Mouse (Mus musculus) heart, embryonic 10.5 days (tissue): ENCODE measurements at regions not wholly inside any gene's neighbourhood (a gene's known extent, or its start where the extent isn't known, plus 50 kb on each side); places are given as distances from the start of the nearest gene placed in this dataset.

Experiments used
- DNase-seq: peaks from one replicate; pipeline ENCODE4 v3.0.0-alpha.2; 2017; ENCODE audit warnings: low spot score
- H3K27ac ChIP-seq: fragments of 300-500 bp; sonication (generic); 2 replicates; pipeline ENCODE4 v1.5.1; 2016; ENCODE audit warnings: mild to moderate bottlenecking
- H3K27me3 ChIP-seq: fragments of 300-500 bp; sonication (generic); 2 replicates; pipeline ENCODE4 v1.6.1; 2016; ENCODE audit warnings: mild to moderate bottlenecking; ENCODE audit not compliant: poor library complexity, insufficient read depth, severe bottlenecking
- H3K36me3 ChIP-seq: fragments of 300-500 bp; sonication (generic); 2 replicates; pipeline ENCODE4 v1.6.1; 2016; ENCODE audit warnings: mild to moderate bottlenecking, moderate library complexity
- H3K4me1 ChIP-seq: fragments of 300-500 bp; sonication (generic); 2 replicates; pipeline ENCODE4 v1.6.1; 2016; ENCODE audit warnings: mild to moderate bottlenecking
- H3K4me3 ChIP-seq: fragments of 300-500 bp; sonication (generic); 2 replicates; pipeline ENCODE4 v1.5.1; 2016; ENCODE audit warnings: mild to moderate bottlenecking, moderate library complexity
- H3K9me3 ChIP-seq: fragments of 300-500 bp; sonication (generic); 2 replicates; pipeline ENCODE4 v1.6.1; 2016; ENCODE audit warnings: mild to moderate bottlenecking, moderate library complexity
- WGBS: fragments of 180-500 bp; shearing (Covaris S2); methylation state at CpG from one replicate; pipeline ENCODE4 v1.1.7; 2016; 5-methylcytosine and 5-hydroxymethylcytosine counted together

- no peak for DNase-seq
- Histone ChIP-seq H3K4me1 (no peaks in the 10 kb centered on the region), H3K27me3 (no peaks in the 10 kb centered on the region), H3K27ac (no peak overlapping the region), H3K4me3 (no peak overlapping the region), H3K9me3 (no peaks in the 10 kb centered on the region), H3K36me3 (no peaks in the 10 kb centered on the region)
- WGBS: 67% methylated on average over 5 of the region's 5 CpGs
These were observed 87.7 kb upstream of the Lsm14a start for GRCm38 (mm10) chr7:34480771-34481170.

- no peak overlapping the region for H3K4me3 ChIP-seq
- no peak for DNase-seq
These were observed 77.9 kb upstream of the Lsm14a start for GRCm38 (mm10) chr7:34471003-34471402.

GRCm38 (mm10) chr7:34462069-34462468 is 69.0 kb upstream of the Lsm14a start:
- Histone ChIP-seq H3K4me3 (no peak overlapping the region), H3K36me3 (no peaks in the 10 kb centered on the region), H3K9me3 (no peaks in the 10 kb centered on the region), H3K4me1 (no peaks in the 10 kb centered on the region), H3K27me3 (no peaks in the 10 kb centered on the region), H3K27ac (no peak overlapping the region)
- DNase-seq: no peak
- 50% methylated on average over 9 of the region's 9 CpGs for WGBS

More at GRCm38 (mm10) chr7:34471003-34471402, 77.9 kb upstream of the Lsm14a start:
- Histone ChIP-seq H3K9me3 (no peaks in the 10 kb centered on the region), H3K27ac (no peak overlapping the region), H3K4me1 (no peaks in the 10 kb centered on the region), H3K36me3 (no peaks in the 10 kb centered on the region), H3K27me3 (no peaks in the 10 kb centered on the region)
- WGBS: 62% methylated on average over 14 of the region's 14 CpGs

GRCm38 (mm10) chr7:34459834-34460495 is 66.8 kb upstream of the Lsm14a start:
- DNase-seq: no peak
- H3K4me3 ChIP-seq: no peak overlapping the region
- H3K27me3 ChIP-seq: no peaks in the 10 kb centered on the region
- no peaks in the 10 kb centered on the region for H3K9me3 ChIP-seq
- 75% methylated on average over 3 of the region's 3 CpGs for WGBS
- no peaks in the 10 kb centered on the region for H3K36me3 ChIP-seq
- H3K4me1 ChIP-seq: no peaks in the 10 kb centered on the region
- no peak overlapping the region for H3K27ac ChIP-seq

- H3K27ac ChIP-seq: no peak overlapping the region
- H3K27me3 ChIP-seq: no peaks in the 10 kb centered on the region
- 86% methylated on average over 4 of the region's 4 CpGs for WGBS
- no peaks in the 10 kb centered on the region for H3K36me3 ChIP-seq
- H3K9me3 ChIP-seq: no peaks in the 10 kb centered on the region
- no peak for DNase-seq
- no peaks in the 10 kb centered on the region for H3K4me1 ChIP-seq
- H3K4me3 ChIP-seq: no peak overlapping the region
These were observed 65.7 kb upstream of the Lsm14a start for GRCm38 (mm10) chr7:34458851-34459250.

- H3K4me3 ChIP-seq: no peak overlapping the region
- H3K36me3 ChIP-seq: no peaks in the 10 kb centered on the region
- peaks cover 3% of the 10 kb centered on the region; the same call in 1 of the 2 replicates for H3K4me1 ChIP-seq
- H3K27me3 ChIP-seq: no peaks in the 10 kb centered on the region
- H3K27ac ChIP-seq: no peak overlapping the region
- DNase-seq: no peak
- WGBS: 91% methylated on average over 2 of the region's 2 CpGs
- peaks cover 7% of the 10 kb centered on the region; the same call in 1 of the 2 replicates for H3K9me3 ChIP-seq
These were observed 55.2 kb upstream of the Lsm14a start for GRCm38 (mm10) chr7:34448364-34448763.

- 54% methylated on average over 17 of the region's 17 CpGs for WGBS
- no peak for DNase-seq
- H3K4me1 ChIP-seq: no peaks in the 10 kb centered on the region
These were observed 51.1 kb upstream of the Lsm14a start for GRCm38 (mm10) chr7:34444263-34444662.

More at GRCm38 (mm10) chr7:34444263-34444662, 51.1 kb upstream of the Lsm14a start:
- no peaks in the 10 kb centered on the region for H3K27me3 ChIP-seq
- H3K9me3 ChIP-seq: no peaks in the 10 kb centered on the region
- H3K36me3 ChIP-seq: no peaks in the 10 kb centered on the region
- H3K27ac ChIP-seq: no peak overlapping the region
- H3K4me3 ChIP-seq: no peak overlapping the region
